Mouse (Mus musculus) megakaryocyte, embryonic 14.5 days (primary cell): ENCODE measurements at regions not wholly inside any gene's neighbourhood (a gene's known extent, or its start where the extent isn't known, plus 50 kb on each side); places are given as distances from the start of the nearest gene placed in this dataset.

Experiments used
- FLI1 ChIP-seq: IDR thresholded peaks from 2 replicates; pipeline ENCODE4 v1.6.1; 2012; ENCODE audit warnings: low read length, inconsistent platforms, mixed read lengths
- GATA1 ChIP-seq: IDR thresholded peaks from 3 replicates; pipeline ENCODE4 v1.6.1; 2012; ENCODE audit warnings: mixed read lengths, low read length, inconsistent platforms, borderline replicate concordance

DNA sequence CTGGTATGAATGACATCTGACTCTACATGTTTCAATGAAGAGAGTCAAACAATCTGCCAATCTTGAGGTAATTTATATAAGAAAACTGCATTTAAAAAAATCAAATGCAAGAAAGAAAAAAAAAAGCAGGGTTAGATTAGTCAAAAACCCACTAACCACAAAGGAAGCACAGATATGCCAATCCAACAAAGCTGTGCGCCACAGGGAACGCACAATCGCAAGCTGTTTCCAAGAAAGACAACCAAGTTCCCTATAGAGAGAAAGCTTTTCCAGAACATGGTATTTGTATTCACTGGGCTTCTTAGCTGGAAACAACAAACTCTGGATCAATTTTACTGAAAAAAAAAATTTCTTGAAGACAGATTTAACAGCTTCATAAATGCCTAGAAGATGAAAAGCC lies 267.0 kb downstream of the Pik3r1 start:
- TF ChIP-seq FLI1 (no peak), GATA1 (no peak)
